Mouse (Mus musculus) brain, embryonic 14.5 days (tissue): ENCODE results near the gene Ccdc106.

Experiments used
- CTCF ChIP-seq: fragments of 200-500 bp; IDR thresholded peaks from 2 replicates; pipeline ENCODE4 v1.5.1; 2012; ENCODE audit warnings: inconsistent platforms, mild to moderate bottlenecking, moderate library complexity, borderline replicate concordance; ENCODE audit not compliant: insufficient read depth, insufficient read length; ENCODE audit errors: extremely low read depth
- POLR2A ChIP-seq: fragments of 200-500 bp; IDR thresholded peaks from 2 replicates; pipeline ENCODE4 v1.6.1; 2012; ENCODE audit warnings: mild to moderate bottlenecking, inconsistent platforms, borderline replicate concordance; ENCODE audit not compliant: poor library complexity, insufficient read depth, insufficient read length, severe bottlenecking; ENCODE audit errors: extremely low read depth

- TF ChIP-seq POLR2A (no peak), CTCF (no peak)
These were observed 63.2 kb downstream of the Ccdc106 start for GRCm38 (mm10) chr7:5083325-5084105.
